Mouse (Mus musculus) forebrain, embryonic 15.5 days (tissue): ENCODE data around the gene Lrmda. TPM values are rescaled to one million over a fixed set of nuclear protein-coding genes. Genes with fewer than 3 reads are reported as not detected.

ENCODE experiments used
- ATAC-seq: fragments of 200-750 bp; cut with Nextera tagmentation; replicated peaks from 2 replicates; pipeline ENCODE4 v1.8.0; 2017; ENCODE audit warnings: mild to moderate bottlenecking, moderate TSS enrichment, moderate library complexity
- H3K27ac ChIP-seq: fragments of 300-500 bp; sonication (generic); replicated peaks from 2 replicates; pipeline ENCODE4 v1.5.1; 2015; ENCODE audit warnings: mild to moderate bottlenecking, inconsistent platforms
- H3K27me3 ChIP-seq: fragments of 300-500 bp; sonication (generic); 2 replicates; pipeline ENCODE4 v1.6.1; 2015; ENCODE audit warnings: inconsistent platforms
- H3K36me3 ChIP-seq: fragments of 300-500 bp; sonication (generic); 2 replicates; pipeline ENCODE4 v1.6.1; 2015; ENCODE audit warnings: mild to moderate bottlenecking, inconsistent platforms
- H3K4me1 ChIP-seq: fragments of 300-500 bp; sonication (generic); 2 replicates; pipeline ENCODE4 v1.6.1; 2015; ENCODE audit warnings: inconsistent platforms
- H3K4me2 ChIP-seq: fragments of 300-500 bp; sonication (generic); replicated peaks from 2 replicates; pipeline ENCODE4 v1.6.1; 2015; ENCODE audit warnings: mild to moderate bottlenecking, inconsistent platforms
- H3K4me3 ChIP-seq: fragments of 300-500 bp; sonication (generic); 2 replicates; pipeline ENCODE4 v1.5.1; 2015; ENCODE audit warnings: mild to moderate bottlenecking, inconsistent platforms
- H3K9ac ChIP-seq: fragments of 300-500 bp; sonication (generic); replicated peaks from 2 replicates; pipeline ENCODE4 v1.6.1; 2015; ENCODE audit warnings: mild to moderate bottlenecking, inconsistent platforms
- H3K9me3 ChIP-seq: fragments of 300-500 bp; sonication (generic); 2 replicates; pipeline ENCODE4 v1.6.1; 2016; ENCODE audit warnings: inconsistent platforms
- WGBS: fragments of 180-500 bp; shearing (Covaris S2); methylation state at CpG from one replicate; pipeline ENCODE4 v1.1.7; 2015; ENCODE audit warnings: mixed read lengths; 5-methylcytosine and 5-hydroxymethylcytosine counted together
- polyA plus RNA-seq: library from polyadenylated mRNA; unstranded; fragments of >200 nt; fragmentation: Nextera tagmentation; extraction: Ambion mirVana; gene quantifications from 2 replicates; pipeline ENCODE4 v1.2.1, GENCODE M21; 2015

Gene Lrmda
- polyA plus RNA-seq, 1 experiment from 2014 or later: 0.15 TPM

- Histone ChIP-seq H3K36me3 (no peaks in the 10 kb centered on the region), H3K9ac (no peak overlapping the region), H3K4me2 (no peak overlapping the region), H3K27me3 (no peaks in the 10 kb centered on the region), H3K9me3 (no peaks in the 10 kb centered on the region), H3K4me3 (no peak overlapping the region), H3K4me1 (peaks cover 11% of the 10 kb centered on the region), H3K27ac (no peak overlapping the region)
- ATAC-seq: no peak
- WGBS: 88% methylated on average over 3 of the region's 3 CpGs
Measured at GRCm38 (mm10) chr14:22085411-22085810, 65.9 kb downstream of the Lrmda start.

DNA sequence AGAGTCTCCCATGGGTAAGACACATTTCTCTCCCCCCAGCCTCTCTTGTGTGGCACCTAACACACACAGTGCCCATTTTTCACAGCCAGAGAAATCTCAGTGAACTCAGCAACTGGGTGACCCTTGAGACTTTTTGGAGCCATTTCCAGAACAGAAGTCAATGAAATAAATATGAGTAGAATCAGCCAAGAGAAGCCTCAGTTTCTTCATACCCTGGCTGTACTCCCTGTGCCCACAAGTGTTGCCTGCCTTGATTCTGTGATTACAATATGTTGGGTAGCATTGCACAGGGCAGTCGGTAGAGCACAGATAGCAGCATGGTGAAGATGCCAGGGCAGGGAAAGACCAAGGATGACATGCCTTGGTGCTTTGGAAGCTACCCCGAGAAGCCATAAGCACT is 69.1 kb downstream of the Lrmda start:
- Histone ChIP-seq H3K9ac (no peak overlapping the region), H3K36me3 (no peaks in the 10 kb centered on the region)
- no peak for ATAC-seq

DNA sequence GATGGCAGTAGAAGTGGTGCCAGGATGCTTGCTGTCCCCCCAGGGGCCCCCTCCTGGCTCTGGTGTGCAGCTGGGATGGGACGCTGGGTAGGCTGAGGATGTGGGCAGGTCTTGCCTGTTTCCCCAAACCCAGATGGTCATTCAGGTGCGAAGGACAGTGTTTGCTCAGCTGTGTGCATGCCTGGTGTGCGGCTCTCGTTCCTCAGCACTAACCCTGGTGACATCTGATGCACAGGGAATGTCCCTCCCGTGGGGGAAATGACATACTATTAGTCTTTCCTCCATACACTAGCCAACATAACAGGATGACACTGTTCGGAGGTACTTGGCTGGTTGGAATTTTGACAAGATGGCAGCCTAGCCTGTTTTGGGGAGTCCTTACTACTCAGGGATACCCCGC is 69.8 kb downstream of the Lrmda start:
- Histone ChIP-seq H3K4me3 (no peak overlapping the region), H3K4me1 (peaks cover 17% of the 10 kb centered on the region), H3K36me3 (no peaks in the 10 kb centered on the region), H3K27ac (no peak overlapping the region), H3K9me3 (no peaks in the 10 kb centered on the region), H3K9ac (no peak overlapping the region), H3K27me3 (no peaks in the 10 kb centered on the region), H3K4me2 (no peak overlapping the region)
- WGBS: 91% methylated on average over 7 of the region's 7 CpGs
- no peak for ATAC-seq

More for the DNA sequence above, 69.1 kb downstream of the Lrmda start:
- Histone ChIP-seq H3K4me2 (no peak overlapping the region), H3K4me1 (peaks cover 17% of the 10 kb centered on the region), H3K27ac (no peak overlapping the region), H3K4me3 (no peak overlapping the region), H3K9me3 (no peaks in the 10 kb centered on the region), H3K27me3 (no peaks in the 10 kb centered on the region)
- 96% methylated on average over 2 of the region's 2 CpGs for WGBS

DNA sequence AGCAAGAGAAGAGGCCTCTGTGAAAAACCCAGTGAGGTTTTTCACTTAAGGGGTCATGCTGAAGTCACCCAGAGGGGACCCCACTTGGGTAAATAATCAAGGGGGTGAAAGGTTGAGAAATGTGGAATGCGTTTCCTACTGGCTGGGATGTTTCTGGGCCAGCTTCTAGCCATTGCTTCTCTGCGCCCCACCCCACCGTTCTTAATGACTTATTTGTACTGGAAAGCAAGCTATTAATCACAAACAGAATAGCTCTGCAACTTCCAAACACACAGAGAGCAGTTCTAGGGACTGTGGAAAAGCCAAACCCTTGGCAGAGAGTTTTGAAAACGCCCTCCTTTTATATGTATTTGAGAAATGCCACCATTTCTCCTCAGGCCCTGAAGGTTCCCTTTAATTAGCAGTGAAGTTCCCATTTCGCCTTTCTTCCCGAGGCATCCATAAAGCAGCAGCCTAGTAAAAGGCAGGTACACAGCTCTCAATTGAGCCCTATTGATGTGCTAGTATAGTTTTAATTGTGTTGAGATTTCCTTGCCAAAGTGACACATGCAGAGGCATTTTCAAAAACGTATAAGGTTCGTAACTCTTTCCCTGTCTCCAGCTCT is 70.5 kb downstream of the Lrmda start:
- Histone ChIP-seq H3K4me1 (peaks cover 17% of the 10 kb centered on the region), H3K27ac (no peak overlapping the region), H3K4me3 (no peak overlapping the region), H3K4me2 (no peak overlapping the region), H3K9ac (no peak overlapping the region), H3K27me3 (no peaks in the 10 kb centered on the region), H3K9me3 (no peaks in the 10 kb centered on the region), H3K36me3 (no peaks in the 10 kb centered on the region)
- no peak for ATAC-seq
- WGBS: 35% methylated on average over 8 of the region's 8 CpGs

DNA sequence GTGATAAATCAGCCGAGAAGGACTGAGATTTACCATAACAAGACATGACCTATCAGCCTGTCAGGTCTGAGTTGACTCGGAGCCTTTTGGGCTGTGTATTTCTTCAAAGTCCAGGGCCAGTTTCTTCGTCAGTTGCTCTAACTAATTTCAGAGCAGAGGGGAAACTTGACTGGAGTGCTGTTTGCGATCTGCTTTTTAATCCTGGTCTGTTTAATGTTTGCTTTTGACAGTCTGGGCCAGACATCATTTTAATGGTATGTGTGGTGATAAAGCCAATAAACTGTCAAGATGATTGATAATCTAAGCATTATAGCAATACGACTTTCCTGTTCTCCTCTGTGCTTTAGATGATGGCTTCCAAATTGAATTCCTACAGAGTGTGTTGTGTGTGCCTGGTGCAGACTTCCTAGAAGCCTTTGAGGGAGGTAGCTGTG is 71.3 kb downstream of the Lrmda start:
- Histone ChIP-seq H3K36me3 (no peaks in the 10 kb centered on the region), H3K4me1 (peaks cover 17% of the 10 kb centered on the region), H3K9ac (no peak overlapping the region), H3K27ac (no peak overlapping the region), H3K9me3 (no peaks in the 10 kb centered on the region), H3K4me3 (no peak overlapping the region), H3K4me2 (no peak overlapping the region), H3K27me3 (no peaks in the 10 kb centered on the region)
- WGBS: 61% methylated on average over 5 of the region's 5 CpGs
- ATAC-seq: no peak

- no peak overlapping the region for H3K4me3 ChIP-seq
- 77% methylated on average over 4 of the region's 4 CpGs for WGBS
- H3K36me3 ChIP-seq: no peaks in the 10 kb centered on the region
- no peaks in the 10 kb centered on the region for H3K9me3 ChIP-seq
- ATAC-seq: no peak
- H3K4me1 ChIP-seq: peaks cover 17% of the 10 kb centered on the region
- no peak overlapping the region for H3K4me2 ChIP-seq
- no peaks in the 10 kb centered on the region for H3K27me3 ChIP-seq
- no peak overlapping the region for H3K27ac ChIP-seq
- H3K9ac ChIP-seq: no peak overlapping the region
Measured at GRCm38 (mm10) chr14:22091306-22091705, 71.8 kb downstream of the Lrmda start.

DNA sequence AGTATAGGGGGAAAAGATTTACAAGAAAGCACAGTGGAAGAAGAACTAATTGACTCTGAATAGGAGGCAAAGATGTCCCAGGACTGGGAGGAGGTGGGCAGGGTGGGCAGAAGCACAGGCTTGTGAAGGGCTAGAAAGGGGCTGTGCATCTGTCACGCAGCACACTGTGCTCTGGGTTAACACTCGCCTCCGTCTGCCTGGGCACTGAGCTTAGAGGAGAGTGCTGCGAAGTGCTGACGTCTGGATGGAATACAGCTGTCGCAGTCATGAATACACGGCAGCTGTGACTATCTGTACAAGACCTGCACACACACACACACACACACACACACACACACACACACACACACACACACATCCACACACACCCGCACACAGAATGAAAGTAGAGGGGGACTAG is 73.6 kb downstream of the Lrmda start:
- Histone ChIP-seq H3K27me3 (no peaks in the 10 kb centered on the region), H3K36me3 (no peaks in the 10 kb centered on the region), H3K4me3 (no peak overlapping the region), H3K9me3 (no peaks in the 10 kb centered on the region), H3K4me2 (no peak overlapping the region), H3K9ac (no peak overlapping the region), H3K4me1 (peaks cover 17% of the 10 kb centered on the region), H3K27ac (no peak overlapping the region)
- ATAC-seq: no peak
- WGBS: 56% methylated on average over 8 of the region's 8 CpGs

DNA sequence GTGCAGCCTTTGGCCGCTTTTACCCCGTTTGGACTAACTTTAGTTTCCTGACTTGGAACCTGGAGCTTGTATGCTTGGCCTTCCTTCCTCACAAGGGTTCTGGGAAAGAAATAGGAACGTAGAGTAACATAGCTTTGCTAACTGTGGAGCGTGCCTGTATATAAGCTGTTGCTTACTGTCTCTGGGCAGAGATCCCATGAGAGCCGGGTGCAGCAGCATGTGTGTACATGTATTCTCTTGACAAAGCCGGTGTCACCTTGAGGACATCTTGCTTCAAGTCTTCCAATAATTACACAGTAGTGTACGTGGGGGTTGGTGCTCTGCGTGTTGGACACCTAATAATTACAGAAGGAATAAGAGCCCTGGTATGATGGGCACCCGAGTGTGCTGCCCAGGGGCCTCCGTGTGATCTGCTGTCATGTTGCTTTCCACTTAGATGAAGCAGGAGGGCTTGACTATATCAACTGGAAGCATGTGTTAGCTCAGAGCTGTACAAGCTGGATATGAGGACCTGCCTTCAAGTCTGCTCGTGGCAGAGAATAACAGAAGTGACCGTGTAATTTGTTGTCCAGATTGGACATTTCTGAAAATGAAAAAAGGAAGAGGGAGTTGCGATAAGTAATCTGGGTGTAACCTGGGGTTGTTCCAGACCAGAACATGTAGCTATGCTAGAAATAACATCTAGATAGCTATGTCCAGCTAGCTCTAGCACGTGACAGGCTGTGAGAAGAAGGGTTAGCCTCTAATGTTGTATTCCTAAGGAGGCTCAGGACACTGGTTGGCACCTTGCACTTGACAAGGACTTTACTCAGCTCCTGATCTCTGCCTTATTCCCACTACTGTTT is 82.7 kb downstream of the Lrmda start:
- no peaks in the 10 kb centered on the region for H3K36me3 ChIP-seq
- no peaks in the 10 kb centered on the region for H3K9me3 ChIP-seq
- no peak overlapping the region for H3K27ac ChIP-seq
- ATAC-seq: no peak
- 87% methylated on average over 14 of the region's 14 CpGs for WGBS
- no peaks in the 10 kb centered on the region for H3K4me1 ChIP-seq
- no peaks in the 10 kb centered on the region for H3K27me3 ChIP-seq
- H3K9ac ChIP-seq: no peak overlapping the region
- H3K4me3 ChIP-seq: no peak overlapping the region
- H3K4me2 ChIP-seq: no peak overlapping the region

DNA sequence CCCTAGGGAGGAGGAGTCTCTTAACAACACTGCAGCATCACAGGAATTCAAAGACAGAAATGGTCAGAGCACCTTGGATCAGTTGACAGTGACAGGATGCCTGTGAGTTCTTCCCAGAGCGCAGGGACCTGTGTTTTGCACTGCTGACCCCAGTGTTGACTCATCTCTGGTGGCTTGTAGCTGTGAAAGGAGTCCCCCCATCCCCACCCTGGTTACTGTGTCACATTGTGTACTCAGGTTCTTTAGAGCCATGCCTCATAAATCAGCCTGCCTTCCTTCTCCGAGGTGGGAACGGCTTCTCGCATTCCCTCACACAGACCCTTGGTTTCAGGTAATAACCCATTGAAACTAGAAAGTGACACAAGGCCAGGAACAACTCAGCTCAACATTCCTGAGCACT is 86.3 kb downstream of the Lrmda start:
- H3K27ac ChIP-seq: no peak overlapping the region
- no peaks in the 10 kb centered on the region for H3K4me1 ChIP-seq
- no peak overlapping the region for H3K4me3 ChIP-seq
- no peaks in the 10 kb centered on the region for H3K27me3 ChIP-seq
- no peak overlapping the region for H3K4me2 ChIP-seq
- 94% methylated on average over 4 of the region's 4 CpGs for WGBS
- no peaks in the 10 kb centered on the region for H3K9me3 ChIP-seq
- H3K36me3 ChIP-seq: no peaks in the 10 kb centered on the region
- no peak overlapping the region for H3K9ac ChIP-seq
- no peak for ATAC-seq

DNA sequence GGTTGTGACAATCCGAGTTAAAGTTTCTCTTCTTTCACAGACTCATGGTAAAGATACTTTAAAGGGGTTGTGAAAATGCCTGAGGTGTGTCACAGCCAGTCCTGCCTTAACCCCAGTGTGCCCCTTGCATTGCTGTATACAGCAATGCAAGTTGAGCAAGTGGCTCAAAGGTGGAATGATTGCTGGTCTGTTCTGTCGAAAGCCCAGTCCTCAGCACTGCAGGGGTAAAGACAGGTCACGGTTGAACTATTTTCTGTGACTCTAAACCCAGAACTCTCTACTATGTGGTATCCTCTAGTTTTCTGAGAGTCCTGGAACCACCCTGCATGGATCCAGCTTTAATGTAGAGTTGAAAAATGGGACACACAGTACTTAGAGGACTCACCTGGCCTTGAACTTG is 87.3 kb downstream of the Lrmda start:
- Histone ChIP-seq H3K9me3 (no peaks in the 10 kb centered on the region), H3K27me3 (no peaks in the 10 kb centered on the region), H3K36me3 (no peaks in the 10 kb centered on the region), H3K4me2 (no peak overlapping the region), H3K4me3 (no peak overlapping the region), H3K9ac (no peak overlapping the region), H3K4me1 (no peaks in the 10 kb centered on the region), H3K27ac (no peak overlapping the region)
- WGBS: 81% methylated on average over 3 of the region's 3 CpGs
- no peak for ATAC-seq

DNA sequence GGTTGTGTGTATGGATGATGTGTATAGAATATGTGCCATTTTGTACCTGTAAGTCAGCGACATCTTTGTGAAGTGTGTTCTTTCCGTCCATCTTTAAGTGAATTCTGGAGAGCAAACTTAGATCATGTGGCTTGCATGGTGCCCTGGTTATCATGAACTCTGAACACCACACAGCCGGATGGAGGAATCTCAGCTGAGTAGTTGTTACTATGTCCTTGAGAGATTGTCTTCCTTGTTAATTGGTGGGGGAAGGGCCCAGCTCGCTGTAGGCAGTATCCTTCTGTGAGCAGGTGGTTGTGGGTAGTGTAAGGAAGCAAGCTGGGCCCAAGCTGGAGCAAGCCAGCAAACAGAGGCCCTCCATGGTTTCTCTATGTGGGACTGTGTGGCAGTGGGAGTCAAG is 89.9 kb downstream of the Lrmda start:
- no peak overlapping the region for H3K4me3 ChIP-seq

GRCm38 (mm10) chr14:22113463-22114361 is 94.2 kb downstream of the Lrmda start:
- Histone ChIP-seq H3K27me3 (0 out of 2 replicates have a peak, but pooled peaks cover 7% of the 10 kb centered on the region), H3K4me3 (no peak overlapping the region), H3K4me2 (no peak overlapping the region), H3K9ac (no peak overlapping the region), H3K4me1 (peaks cover 14% of the 10 kb centered on the region), H3K9me3 (no peaks in the 10 kb centered on the region), H3K27ac (no peak overlapping the region), H3K36me3 (no peaks in the 10 kb centered on the region)
- WGBS: 6% methylated on average over 8 of the region's 8 CpGs
- ATAC-seq: no peak

More for the DNA sequence above, 89.9 kb downstream of the Lrmda start:
- H3K27ac ChIP-seq: no peak overlapping the region
- no peak overlapping the region for H3K9ac ChIP-seq
- ATAC-seq: no peak
- H3K9me3 ChIP-seq: no peaks in the 10 kb centered on the region
- 76% methylated on average over 4 of the region's 4 CpGs for WGBS
- no peaks in the 10 kb centered on the region for H3K36me3 ChIP-seq
- no peaks in the 10 kb centered on the region for H3K27me3 ChIP-seq
- H3K4me2 ChIP-seq: no peak overlapping the region
- peaks cover 7% of the 10 kb centered on the region for H3K4me1 ChIP-seq
